Mouse (Mus musculus): ENCODE measurements around the gene Kif19a. TPM values are rescaled to one million over a fixed set of nuclear protein-coding genes. Genes with fewer than 3 reads are reported as not detected.

The Kif19a gene
- polyA plus RNA-seq, 1 experiment from 2014 or later = 0.33 TPM

DNA sequence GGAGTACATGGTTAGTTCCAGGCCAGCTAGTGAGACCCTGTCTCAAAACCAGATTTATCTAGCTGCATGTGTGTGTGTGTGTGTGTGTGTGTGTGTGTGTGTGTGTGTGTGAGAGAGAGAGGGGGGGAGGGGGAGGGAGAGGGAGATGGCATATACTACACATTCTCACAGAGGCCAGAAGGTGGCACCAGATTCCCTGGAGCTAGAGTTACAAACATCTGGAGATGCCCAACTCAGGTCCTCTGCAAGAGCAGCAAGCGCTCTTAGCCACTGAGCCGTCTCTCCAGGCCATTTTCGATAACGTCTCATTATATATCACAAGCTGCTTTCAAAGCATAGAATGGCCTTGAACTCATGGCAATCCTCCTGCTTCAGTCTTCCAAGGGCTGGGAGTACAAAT, 33.5 kb upstream of the Kif19a start:
- H3K4me2 ChIP-seq = no peak overlapping the region
- H3K36me3 ChIP-seq = no peaks in the 10 kb centered on the region
- H3K4me3 ChIP-seq = no peak overlapping the region
- peaks cover 4% of the 10 kb centered on the region; the same call in 1 of the 2 replicates for H3K27me3 ChIP-seq
- H3K9me3 ChIP-seq (replicated peaks) = no peaks in the 10 kb centered on the region
- ATAC-seq (replicated peaks; ENCODE audit: insufficient number of reproducible peaks, insufficient read depth, low FRiP score, low read depth) = no peak
- WGBS = 77% methylated on average over 4 of the region's 4 CpGs
- no peak overlapping the region for H3K9ac ChIP-seq
- H3K4me1 ChIP-seq (replicated peaks) = peaks cover 16% of the 10 kb centered on the region
- no peak overlapping the region for H3K27ac ChIP-seq

GRCm38 (mm10) chr11:114732890-114733289, 32.3 kb upstream of the Kif19a start:
- H3K4me1 ChIP-seq (replicated peaks) = peaks cover 5% of the 10 kb centered on the region
- H3K9ac ChIP-seq = no peak overlapping the region
- ATAC-seq (replicated peaks; ENCODE audit: insufficient number of reproducible peaks, insufficient read depth, low FRiP score, low read depth) = no peak
- H3K36me3 ChIP-seq = no peaks in the 10 kb centered on the region
- no peak overlapping the region for H3K4me2 ChIP-seq
- WGBS = 65% methylated on average over 22 of the region's 22 CpGs
- no peak overlapping the region for H3K27ac ChIP-seq
- peaks cover 4% of the 10 kb centered on the region; the same call in 1 of the 2 replicates for H3K27me3 ChIP-seq
- no peak overlapping the region for H3K4me3 ChIP-seq
- H3K9me3 ChIP-seq (replicated peaks) = no peaks in the 10 kb centered on the region

- Histone ChIP-seq H3K4me2 (no peak overlapping the region), H3K4me1 (replicated peaks) (peaks cover 6% of the 10 kb centered on the region), H3K27ac (no peak overlapping the region), H3K27me3 (peaks cover 4% of the 10 kb centered on the region; the same call in 1 of the 2 replicates), H3K9me3 (replicated peaks) (no peaks in the 10 kb centered on the region), H3K4me3 (no peak overlapping the region), H3K36me3 (no peaks in the 10 kb centered on the region), H3K9ac (no peak overlapping the region)
- 72% methylated on average over 2 of the region's 2 CpGs for WGBS
- ATAC-seq (replicated peaks; ENCODE audit: insufficient number of reproducible peaks, insufficient read depth, low FRiP score, low read depth) = no peak
Measured at GRCm38 (mm10) chr11:114736111-114736510, 29.1 kb upstream of the Kif19a start.

GRCm38 (mm10) chr11:114736913-114737624, 28.1 kb upstream of the Kif19a start:
- Histone ChIP-seq H3K9me3 (replicated peaks) (no peaks in the 10 kb centered on the region), H3K27ac (no peak overlapping the region), H3K4me3 (no peak overlapping the region), H3K36me3 (no peaks in the 10 kb centered on the region), H3K27me3 (peaks cover 4% of the 10 kb centered on the region; the same call in 1 of the 2 replicates), H3K4me1 (replicated peaks) (peaks cover 6% of the 10 kb centered on the region), H3K4me2 (peak overlapping the region; percentile 23; the same call in 1 of the 2 replicates), H3K9ac (no peak overlapping the region)
- WGBS = 36% methylated on average over 11 of the region's 11 CpGs
- ATAC-seq (replicated peaks; ENCODE audit: insufficient number of reproducible peaks, insufficient read depth, low FRiP score, low read depth) = no peak

DNA sequence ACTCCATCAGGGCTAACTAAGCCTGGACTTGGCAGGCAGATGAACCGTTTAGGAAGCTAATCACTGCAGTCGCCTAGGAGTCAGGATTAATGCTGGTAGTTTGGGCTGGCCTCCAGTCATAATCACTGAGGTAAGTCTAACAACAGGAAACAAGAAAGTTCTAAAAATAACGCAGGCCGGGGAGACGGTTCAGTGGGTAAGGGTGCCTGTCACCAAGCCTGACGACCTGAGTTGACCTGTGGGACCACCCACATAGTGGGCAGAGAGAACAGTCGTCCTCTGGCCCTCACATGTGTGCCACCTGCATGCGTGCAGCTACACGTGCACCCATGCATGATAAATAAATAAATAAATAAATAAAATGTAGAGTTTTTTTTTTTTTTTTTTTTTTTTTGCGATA, 24.6 kb upstream of the Kif19a start:
- ATAC-seq (replicated peaks; ENCODE audit: insufficient number of reproducible peaks, insufficient read depth, low FRiP score, low read depth) = no peak
- Histone ChIP-seq H3K4me3 (no peak overlapping the region), H3K36me3 (no peaks in the 10 kb centered on the region), H3K27ac (no peak overlapping the region), H3K4me2 (no peak overlapping the region), H3K27me3 (peaks cover 7% of the 10 kb centered on the region), H3K9ac (peak overlapping the region; percentile 18; the same call in 1 of the 2 replicates), H3K4me1 (replicated peaks) (peaks cover 8% of the 10 kb centered on the region), H3K9me3 (replicated peaks) (no peaks in the 10 kb centered on the region)
- WGBS = 25% methylated on average over 10 of the region's 10 CpGs

- Histone ChIP-seq H3K4me3 (no peak overlapping the region), H3K4me1 (replicated peaks) (peaks cover 8% of the 10 kb centered on the region), H3K9me3 (replicated peaks) (no peaks in the 10 kb centered on the region), H3K27ac (no peak overlapping the region), H3K9ac (no peak overlapping the region), H3K4me2 (no peak overlapping the region), H3K27me3 (peaks cover 7% of the 10 kb centered on the region), H3K36me3 (no peaks in the 10 kb centered on the region)
- 55% methylated on average over 6 of the region's 6 CpGs for WGBS
- ATAC-seq (replicated peaks; ENCODE audit: insufficient number of reproducible peaks, insufficient read depth, low FRiP score, low read depth) = no peak
Measured at GRCm38 (mm10) chr11:114741451-114741850, 23.7 kb upstream of the Kif19a start.

- H3K27ac ChIP-seq = no peak overlapping the region
- peaks cover 7% of the 10 kb centered on the region for H3K27me3 ChIP-seq
- H3K36me3 ChIP-seq = no peaks in the 10 kb centered on the region
- no peak overlapping the region for H3K9ac ChIP-seq
- ATAC-seq (replicated peaks; ENCODE audit: insufficient number of reproducible peaks, insufficient read depth, low FRiP score, low read depth) = peak; percentile 59; the same call in 1 of the 2 replicates
- H3K4me1 ChIP-seq (replicated peaks) = peaks cover 8% of the 10 kb centered on the region
- H3K4me3 ChIP-seq = peak overlapping the region; percentile 17; the same call in 1 of the 2 replicates
- H3K9me3 ChIP-seq (replicated peaks) = no peaks in the 10 kb centered on the region
- peak overlapping the region; percentile 49; the same call in 1 of the 2 replicates for H3K4me2 ChIP-seq
- WGBS = 2% methylated on average over 12 of the region's 12 CpGs
Measured at GRCm38 (mm10) chr11:114745134-114745533, 20.1 kb upstream of the Kif19a start.

DNA sequence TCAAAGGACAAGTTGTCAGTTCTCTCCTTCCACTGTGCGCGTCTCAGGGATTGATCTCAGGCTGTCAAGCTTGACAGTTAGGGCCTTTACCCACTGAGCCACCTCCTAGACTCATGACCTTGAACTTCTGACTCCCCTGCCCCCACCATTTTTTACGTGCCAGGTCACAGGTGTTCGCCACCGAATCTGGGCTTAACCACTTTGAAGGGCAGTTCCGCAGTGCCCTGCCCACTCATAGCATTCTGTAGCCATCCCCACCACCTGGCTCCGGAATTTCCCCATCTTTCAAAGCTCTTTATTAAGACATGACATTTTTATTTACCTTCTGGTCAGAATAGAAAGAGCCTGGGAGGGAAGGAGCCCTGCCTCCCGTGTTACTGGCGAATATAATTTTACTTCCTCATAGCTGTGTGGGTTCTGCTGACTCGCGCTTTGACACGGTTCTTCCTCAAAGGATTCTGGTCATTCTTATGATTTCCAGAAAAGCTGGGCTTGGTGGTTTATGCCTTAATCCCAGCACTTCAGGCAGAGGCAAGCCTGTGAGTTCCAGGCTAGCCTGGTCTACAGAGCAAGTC, 17.5 kb upstream of the Kif19a start:
- Histone ChIP-seq H3K4me3 (no peak overlapping the region), H3K9me3 (replicated peaks) (no peaks in the 10 kb centered on the region), H3K4me2 (no peak overlapping the region), H3K36me3 (no peaks in the 10 kb centered on the region), H3K27ac (no peak overlapping the region), H3K27me3 (peaks cover 7% of the 10 kb centered on the region), H3K9ac (no peak overlapping the region), H3K4me1 (replicated peaks) (0 out of 2 replicates have a peak, but pooled peaks cover 2% of the 10 kb centered on the region)
- WGBS = 78% methylated on average over 12 of the region's 12 CpGs
- no peak for ATAC-seq (replicated peaks; ENCODE audit: insufficient number of reproducible peaks, insufficient read depth, low FRiP score, low read depth)

GRCm38 (mm10) chr11:114769911-114770310, 4.7 kb downstream of the Kif19a start:
- Histone ChIP-seq H3K9me3 (replicated peaks) (no peaks in the 10 kb centered on the region), H3K4me3 (no peak overlapping the region), H3K9ac (no peak overlapping the region), H3K4me1 (replicated peaks) (peaks cover 8% of the 10 kb centered on the region), H3K4me2 (no peak overlapping the region), H3K27me3 (peaks cover 33% of the 10 kb centered on the region), H3K36me3 (no peaks in the 10 kb centered on the region), H3K27ac (no peak overlapping the region)
- WGBS = 52% methylated on average over 6 of the region's 6 CpGs
- ATAC-seq (replicated peaks; ENCODE audit: insufficient number of reproducible peaks, insufficient read depth, low FRiP score, low read depth) = peak; percentile 59; the same call in 1 of the 2 replicates

DNA sequence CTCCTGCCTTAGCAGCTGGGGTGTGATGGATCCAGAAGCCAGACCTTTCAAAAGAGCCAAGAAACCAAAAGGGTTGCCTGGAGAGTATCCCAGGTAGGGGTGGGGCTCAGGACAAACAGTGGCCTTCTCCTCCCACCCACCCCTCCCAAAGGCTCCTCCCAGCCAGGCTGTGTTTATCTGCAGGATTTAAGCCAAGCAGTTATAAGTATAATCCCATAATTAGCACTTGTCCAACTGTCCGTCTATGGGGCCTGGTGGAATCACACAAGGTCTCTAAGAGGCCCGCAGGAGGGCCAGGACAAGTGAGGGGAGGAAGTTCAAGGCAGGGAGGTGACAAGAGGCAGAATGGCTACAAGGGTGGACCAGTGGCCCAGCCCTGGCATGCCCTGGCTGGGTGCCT, 6.7 kb downstream of the Kif19a start:
- Histone ChIP-seq H3K4me1 (replicated peaks) (no peaks in the 10 kb centered on the region), H3K4me2 (no peak overlapping the region), H3K27ac (no peak overlapping the region), H3K27me3 (peaks cover 21% of the 10 kb centered on the region), H3K9ac (no peak overlapping the region), H3K4me3 (no peak overlapping the region), H3K9me3 (replicated peaks) (no peaks in the 10 kb centered on the region), H3K36me3 (no peaks in the 10 kb centered on the region)
- WGBS = 58% methylated on average over 2 of the region's 2 CpGs
- no peak for ATAC-seq (replicated peaks; ENCODE audit: insufficient number of reproducible peaks, insufficient read depth, low FRiP score, low read depth)

DNA sequence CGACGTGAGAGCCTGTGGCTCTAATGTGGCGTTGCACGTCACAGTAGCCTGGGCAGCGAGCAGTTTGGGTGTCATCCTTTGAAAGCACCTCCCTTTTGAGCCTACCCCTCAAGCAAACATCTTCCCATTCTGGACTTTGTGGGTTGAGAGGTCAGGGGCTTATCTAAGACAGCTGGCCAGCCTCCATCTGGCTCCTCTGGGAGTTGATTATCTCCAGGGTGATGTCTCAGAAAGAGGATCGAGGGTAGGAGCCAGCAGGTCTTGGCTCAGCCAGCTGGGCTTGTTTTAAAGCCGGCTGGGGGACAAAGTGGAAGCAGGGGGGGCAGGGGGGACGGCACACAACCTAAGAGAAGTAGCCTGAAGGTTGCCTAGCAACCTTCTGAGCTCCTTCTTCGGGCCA, 14.9 kb downstream of the Kif19a start:
- Histone ChIP-seq H3K36me3 (no peaks in the 10 kb centered on the region), H3K4me2 (no peak overlapping the region; the same call in 1 of the 2 replicates), H3K27ac (no peak overlapping the region), H3K27me3 (peaks cover 60% of the 10 kb centered on the region), H3K9me3 (replicated peaks) (no peaks in the 10 kb centered on the region), H3K4me3 (no peak overlapping the region), H3K4me1 (replicated peaks) (peaks cover 13% of the 10 kb centered on the region), H3K9ac (no peak overlapping the region)
- 21% methylated on average over 9 of the region's 9 CpGs for WGBS
- no peak for ATAC-seq (replicated peaks; ENCODE audit: insufficient number of reproducible peaks, insufficient read depth, low FRiP score, low read depth)
